Comparison of ENCODE assay signal across 9 mouse cellular contexts in genomic region chr2:71245416-71245815, GRCm38 (mm10). TPM values are rescaled to one million over a fixed set of nuclear protein-coding genes. Genes with fewer than 3 reads are reported as not detected.
DNase-seq lines count a peak whose midpoint lies in the region; ATAC-seq lines count a peak whose summit lies in the region.
"Had no signal": no experiment of that assay in that cellular context is flagged by ENCODE, and none has a peak within 500 bp of the region (broad histone marks: within the 10 kb centered on the region; RNA-seq: fewer than 3 reads in every experiment).

No protein-coding gene starts in this region.

- no peak overlapping the region for H3K9ac ChIP-seq in neural tube, embryonic 11.5 days (ENCODE audit: low read length)
- no peak overlapping the region for H3K9ac ChIP-seq in hindbrain, embryonic 12.5 days

- ATAC-seq in neural tube, embryonic 11.5 days (ENCODE audit: insufficient read depth, low FRiP score, low TSS enrichment), result peak; percentile 58; the same call in 1 of the 2 replicates
- ATAC-seq in hindbrain, embryonic 12.5 days (ENCODE audit: low FRiP score), result peak; percentile 94
- no peak for ATAC-seq in activated CD4-positive, CD25-positive, alpha-beta regulatory T cell, adult 4 months

- H3K4me3 ChIP-seq in neural tube, embryonic 11.5 days (ENCODE audit: low read depth, low read length), result no peak overlapping the region
- H3K4me3 ChIP-seq in hindbrain, embryonic 12.5 days, result no peak overlapping the region
- H3K4me3 ChIP-seq: megakaryocyte, embryonic 14.5 days had no signal

- H3K4me2 ChIP-seq in neural tube, embryonic 11.5 days (ENCODE audit: low read depth), result no peak overlapping the region
- H3K4me2 ChIP-seq in hindbrain, embryonic 12.5 days (replicated peaks), result no peak overlapping the region

- H3K9me3 ChIP-seq in neural tube, embryonic 11.5 days (ENCODE audit: control insufficient read depth, low read length), result no peaks in the 10 kb centered on the region
- no peaks in the 10 kb centered on the region for H3K9me3 ChIP-seq in hindbrain, embryonic 12.5 days (replicated peaks)
- H3K9me3 ChIP-seq: megakaryocyte, embryonic 14.5 days had no signal

- H3K36me3 ChIP-seq in neural tube, embryonic 11.5 days (ENCODE audit: control insufficient read depth, insufficient read depth, low read length), result peaks cover 6% of the 10 kb centered on the region; the same call in 1 of the 2 replicates
- peaks cover 31% of the 10 kb centered on the region for H3K36me3 ChIP-seq in hindbrain, embryonic 12.5 days

- DNase-seq in neural tube, embryonic 11.5 days (ENCODE audit: low spot score), result peak; percentile 17
- DNase-seq in neural tube, embryonic 10.5 days (ENCODE audit: extremely low spot score, low spot score), result no peak
- DNase-seq in mesoderm, embryonic 11.5 days (ENCODE audit: low read depth, low spot score), result peak; percentile 24
- peak; percentile 77 for DNase-seq in telencephalon, adult 2 months (ENCODE audit: low read depth, low spot score)
- no peak for DNase-seq in ovary, postnatal 36 days (ENCODE audit: low spot score)
- DNase-seq in urinary bladder, postnatal 36 days (ENCODE audit: low spot score in 2 of 2), result no peak

- H3K27ac ChIP-seq in neural tube, embryonic 11.5 days (ENCODE audit: low read depth, low read length), result no peak overlapping the region
- peak overlapping the region; percentile 70 for H3K27ac ChIP-seq in hindbrain, embryonic 12.5 days

- 75% methylated on average over 3 of the region's 3 CpGs for WGBS in neural tube, embryonic 11.5 days
- 49% methylated on average over 3 of the region's 3 CpGs for WGBS in hindbrain, embryonic 12.5 days

- no peaks in the 10 kb centered on the region for H3K27me3 ChIP-seq in neural tube, embryonic 11.5 days (ENCODE audit: control insufficient read depth, insufficient read depth, low read length)
- no peaks in the 10 kb centered on the region for H3K27me3 ChIP-seq in hindbrain, embryonic 12.5 days
- H3K27me3 ChIP-seq: megakaryocyte, embryonic 14.5 days had no signal

- no peaks in the 10 kb centered on the region; the same call in 1 of the 2 replicates for H3K4me1 ChIP-seq in neural tube, embryonic 11.5 days (ENCODE audit: control insufficient read depth, insufficient read depth, low read length)
- peaks cover 14% of the 10 kb centered on the region for H3K4me1 ChIP-seq in hindbrain, embryonic 12.5 days

RNA-seq across cellular contexts. Expression of gene Dync1i2, which starts 33.9 kb away (rescaled TPM):
- 187 and 205 TPM in 2 replicates for polyA plus RNA-seq in neural tube, embryonic 11.5 days (2014; fragmentation: Nextera tagmentation; extraction: Ambion mirVana)
- 177 and 200 TPM in 2 replicates for polyA plus RNA-seq in hindbrain, embryonic 12.5 days (2016; fragmentation: Nextera tagmentation; extraction: Ambion mirVana)
- polyA plus RNA-seq in activated CD4-positive, CD25-positive, alpha-beta regulatory T cell, adult 4 months (2017; shearing (Covaris generic)), result 10 to 100 TPM; 85.6 to 89.5 TPM

Comparison
In these comparisons a context has a peak if more than half of its experiments do, and no peak if none do; other contexts are left out.
1. DNase-seq: peak in neural tube, embryonic 11.5 days (single experiment), mesoderm, embryonic 11.5 days (single experiment) and telencephalon, adult 2 months (single experiment); none in neural tube, embryonic 10.5 days (single experiment), ovary, postnatal 36 days (single experiment) and urinary bladder, postnatal 36 days (0 of 2).